Mouse (Mus musculus): ENCODE data around the gene Hmgb1. TPM values are rescaled to one million over a fixed set of nuclear protein-coding genes. Genes with fewer than 3 reads are reported as not detected.

The Hmgb1 gene
- polyA plus RNA-seq, 1 experiment from 2014 or later, result 690 TPM

- Histone ChIP-seq H3K4me3 (peak overlapping the region; percentile 32), H3K27me3 (no peaks in the 10 kb centered on the region), H3K27ac (replicated peaks) (peak overlapping the region; percentile 81), H3K4me1 (replicated peaks) (peaks cover 20% of the 10 kb centered on the region), H3K4me2 (peak overlapping the region; percentile 59), H3K9me3 (no peaks in the 10 kb centered on the region), H3K36me3 (no peaks in the 10 kb centered on the region), H3K9ac (no peak overlapping the region)
- 69% methylated on average over 9 of the region's 9 CpGs for WGBS
- ATAC-seq (ENCODE audit: low FRiP score, low read depth), result 0 out of 2 replicates have a peak, but pooled peaks have one; percentile 19
Measured at GRCm38 (mm10) chr5:149005701-149006361, 178.5 kb downstream of the Hmgb1 start.

- Histone ChIP-seq H3K4me3 (no peak overlapping the region), H3K27me3 (no peaks in the 10 kb centered on the region), H3K9ac (no peak overlapping the region), H3K9me3 (no peaks in the 10 kb centered on the region), H3K4me1 (replicated peaks) (peaks cover 20% of the 10 kb centered on the region), H3K36me3 (no peaks in the 10 kb centered on the region), H3K27ac (replicated peaks) (no peak overlapping the region), H3K4me2 (no peak overlapping the region)
- ATAC-seq (ENCODE audit: low FRiP score, low read depth), result no peak
- WGBS, result 40% methylated on average over 9 of the region's 9 CpGs
Measured at GRCm38 (mm10) chr5:149005083-149005482, 179.2 kb downstream of the Hmgb1 start.

DNA sequence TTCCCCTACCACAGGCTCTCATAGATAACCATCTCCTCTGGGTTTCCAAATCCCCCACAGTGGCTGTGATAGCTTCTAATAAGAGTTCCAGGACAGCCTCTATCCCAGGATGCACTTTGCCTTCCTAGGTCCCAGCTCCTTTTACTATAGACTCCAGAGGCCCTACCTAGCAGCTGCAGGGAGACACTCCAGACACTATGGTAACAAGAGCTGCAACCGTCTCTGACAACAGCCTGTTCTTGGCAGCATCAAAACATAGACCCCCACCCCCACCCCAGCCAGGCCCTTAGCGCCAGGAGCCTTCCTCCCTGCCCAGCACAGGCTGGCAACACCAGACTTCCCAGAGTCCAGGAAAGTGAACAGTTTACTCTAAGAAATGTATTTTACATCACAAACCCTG, 181.2 kb downstream of the Hmgb1 start:
- ATAC-seq (ENCODE audit: low FRiP score, low read depth), result no peak
- no peak overlapping the region for H3K9ac ChIP-seq

GRCm38 (mm10) chr5:149002803-149003115, 181.5 kb downstream of the Hmgb1 start:
- ATAC-seq (ENCODE audit: low FRiP score, low read depth), result no peak
- WGBS, result 72% methylated on average over 6 of the region's 6 CpGs
- Histone ChIP-seq H3K27ac (replicated peaks) (no peak overlapping the region), H3K27me3 (no peaks in the 10 kb centered on the region), H3K4me1 (replicated peaks) (peaks cover 20% of the 10 kb centered on the region), H3K36me3 (no peaks in the 10 kb centered on the region), H3K4me3 (no peak overlapping the region), H3K9me3 (no peaks in the 10 kb centered on the region), H3K9ac (no peak overlapping the region), H3K4me2 (no peak overlapping the region)

More for the DNA sequence above, 181.2 kb downstream of the Hmgb1 start:
- no peaks in the 10 kb centered on the region for H3K9me3 ChIP-seq
- no peak overlapping the region for H3K27ac ChIP-seq (replicated peaks)
- WGBS, result 31% methylated on average over 2 of the region's 2 CpGs
- peaks cover 20% of the 10 kb centered on the region for H3K4me1 ChIP-seq (replicated peaks)
- no peaks in the 10 kb centered on the region for H3K36me3 ChIP-seq
- no peak overlapping the region for H3K4me3 ChIP-seq
- H3K4me2 ChIP-seq, result no peak overlapping the region
- no peaks in the 10 kb centered on the region for H3K27me3 ChIP-seq

DNA sequence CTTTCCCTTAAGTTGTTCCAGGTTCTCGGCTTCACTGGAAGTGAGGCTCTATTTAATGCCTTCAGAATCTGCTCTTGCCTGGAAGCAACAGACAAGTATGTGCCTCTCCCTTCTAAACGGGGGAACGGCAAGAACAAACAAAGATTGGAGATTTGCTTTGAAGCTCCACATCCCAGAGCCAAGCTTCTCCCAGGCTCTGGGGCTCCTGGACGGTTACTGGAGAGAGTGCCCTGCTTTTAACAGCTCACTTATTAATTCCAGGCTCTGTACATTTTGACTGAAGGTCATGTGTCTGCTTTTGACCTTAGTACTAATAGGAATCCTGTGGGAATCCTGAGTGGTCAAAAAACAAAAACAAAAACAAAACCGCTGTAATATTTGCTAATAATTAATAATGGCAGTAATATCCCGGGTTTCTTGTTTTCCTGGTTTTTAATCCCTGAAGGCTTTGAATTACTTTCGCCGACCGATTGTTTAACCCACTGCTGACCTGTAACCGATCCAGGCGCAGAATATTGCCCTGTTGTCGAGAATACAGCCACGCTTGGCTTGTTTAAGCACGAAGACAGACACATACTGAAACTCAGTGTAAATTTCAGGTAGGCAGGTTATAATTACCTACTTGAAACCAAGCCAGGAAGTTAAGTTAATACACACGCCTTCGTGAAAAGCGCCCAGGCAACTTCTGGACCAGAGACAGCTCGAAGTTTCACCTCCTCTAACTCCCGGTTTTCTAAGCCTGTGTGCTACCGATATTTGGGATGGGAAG, 182.1 kb downstream of the Hmgb1 start:
- H3K9me3 ChIP-seq, result no peaks in the 10 kb centered on the region
- no peaks in the 10 kb centered on the region for H3K36me3 ChIP-seq
- H3K27ac ChIP-seq (replicated peaks), result no peak overlapping the region
- no peak overlapping the region for H3K4me3 ChIP-seq
- peaks cover 20% of the 10 kb centered on the region for H3K4me1 ChIP-seq (replicated peaks)
- H3K9ac ChIP-seq, result no peak overlapping the region
- H3K4me2 ChIP-seq, result no peak overlapping the region
- no peaks in the 10 kb centered on the region for H3K27me3 ChIP-seq
- ATAC-seq (ENCODE audit: low FRiP score, low read depth), result no peak
- 70% methylated on average over 20 of the region's 20 CpGs for WGBS

GRCm38 (mm10) chr5:148999802-149000201, 184.5 kb downstream of the Hmgb1 start:
- Histone ChIP-seq H3K27ac (replicated peaks) (no peak overlapping the region), H3K27me3 (no peaks in the 10 kb centered on the region), H3K9me3 (no peaks in the 10 kb centered on the region), H3K4me1 (replicated peaks) (peaks cover 23% of the 10 kb centered on the region), H3K4me2 (no peak overlapping the region), H3K4me3 (no peak overlapping the region), H3K36me3 (no peaks in the 10 kb centered on the region), H3K9ac (no peak overlapping the region)
- 94% methylated on average over 7 of the region's 7 CpGs for WGBS
- ATAC-seq (ENCODE audit: low FRiP score, low read depth), result no peak

GRCm38 (mm10) chr5:148998512-148998911, 185.8 kb downstream of the Hmgb1 start:
- Histone ChIP-seq H3K9me3 (no peaks in the 10 kb centered on the region), H3K36me3 (no peaks in the 10 kb centered on the region), H3K9ac (no peak overlapping the region), H3K4me3 (no peak overlapping the region), H3K27ac (replicated peaks) (no peak overlapping the region), H3K4me1 (replicated peaks) (peaks cover 34% of the 10 kb centered on the region), H3K27me3 (no peaks in the 10 kb centered on the region), H3K4me2 (no peak overlapping the region)
- no peak for ATAC-seq (ENCODE audit: low FRiP score, low read depth)
- 88% methylated on average over 14 of the region's 14 CpGs for WGBS

DNA sequence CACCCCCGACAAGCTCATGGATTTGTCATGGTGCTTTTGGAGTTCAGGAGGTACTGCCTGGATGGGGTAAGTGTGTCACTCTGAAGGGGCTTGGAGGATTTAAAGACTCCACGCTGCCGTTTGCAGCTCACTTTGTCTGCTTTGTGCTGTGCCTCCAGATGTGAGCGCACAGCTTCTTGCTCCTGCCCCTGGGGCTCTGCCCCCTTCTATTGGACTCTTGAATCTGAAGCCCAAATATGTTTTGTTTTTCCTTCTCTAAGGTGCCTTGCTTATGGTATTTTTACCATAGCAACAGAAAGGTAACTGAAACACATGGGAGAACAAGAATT, 187.6 kb downstream of the Hmgb1 start:
- Histone ChIP-seq H3K4me2 (no peak overlapping the region), H3K27ac (replicated peaks) (no peak overlapping the region), H3K9me3 (no peaks in the 10 kb centered on the region), H3K4me3 (no peak overlapping the region), H3K36me3 (no peaks in the 10 kb centered on the region), H3K9ac (no peak overlapping the region), H3K4me1 (replicated peaks) (peaks cover 31% of the 10 kb centered on the region), H3K27me3 (no peaks in the 10 kb centered on the region)
- no peak for ATAC-seq (ENCODE audit: low FRiP score, low read depth)
- 44% methylated on average over 4 of the region's 4 CpGs for WGBS

Other genes starting within 250 kb of the Hmgb1 start
- 2.1 and 4.3 TPM in 2 replicates for gene Gm42791, start 189.3 kb downstream of the Hmgb1 start, polyA plus RNA-seq (2015; fragmentation: Nextera tagmentation; extraction: Ambion mirVana)
- 50.5 and 50.9 TPM in 2 replicates for gene Uspl1, start 139 bp downstream of the Hmgb1 start, polyA plus RNA-seq (2015; fragmentation: Nextera tagmentation; extraction: Ambion mirVana)
- 12.2 and 12.5 TPM in 2 replicates for gene Alox5ap, start 80.3 kb upstream of the Hmgb1 start, polyA plus RNA-seq (2015; fragmentation: Nextera tagmentation; extraction: Ambion mirVana)
- gene Medag, start 227.3 kb upstream of the Hmgb1 start, polyA plus RNA-seq (2015; fragmentation: Nextera tagmentation; extraction: Ambion mirVana), result 4.5 and 6.8 TPM in 2 replicates

All from hindbrain, embryonic 15.5 days (tissue).